Mouse (Mus musculus): Measurements from ENCODE around the gene 2210408I21Rik. TPM values are rescaled to one million over a fixed set of nuclear protein-coding genes. Genes with fewer than 3 reads are reported as not detected.

The 2210408I21Rik gene
- polyA plus RNA-seq, 1 experiment from 2014 or later = 5.5 TPM

- Histone ChIP-seq H3K9ac (no peak overlapping the region), H3K27me3 (replicated peaks) (no peaks in the 10 kb centered on the region), H3K36me3 (no peaks in the 10 kb centered on the region), H3K9me3 (no peaks in the 10 kb centered on the region), H3K4me1 (no peaks in the 10 kb centered on the region), H3K4me2 (no peak overlapping the region), H3K27ac (replicated peaks) (no peak overlapping the region), H3K4me3 (no peak overlapping the region)
- 78% methylated on average over 7 of the region's 7 CpGs for WGBS
- no peak for ATAC-seq (ENCODE audit: extremely low read depth, insufficient number of reproducible peaks, low FRiP score, low TSS enrichment)
Observed at GRCm38 (mm10) chr13:77397646-77398045, 262.3 kb downstream of the 2210408I21Rik start.

GRCm38 (mm10) chr13:77398477-77398876 lies 263.1 kb downstream of the 2210408I21Rik start:
- no peak overlapping the region for H3K4me3 ChIP-seq
- no peaks in the 10 kb centered on the region for H3K27me3 ChIP-seq (replicated peaks)
- H3K9ac ChIP-seq = no peak overlapping the region
- H3K4me1 ChIP-seq = no peaks in the 10 kb centered on the region
- WGBS = 88% methylated on average over 3 of the region's 3 CpGs
- no peak overlapping the region for H3K4me2 ChIP-seq
- H3K27ac ChIP-seq (replicated peaks) = no peak overlapping the region
- H3K9me3 ChIP-seq = no peaks in the 10 kb centered on the region
- no peaks in the 10 kb centered on the region for H3K36me3 ChIP-seq
- no peak for ATAC-seq (ENCODE audit: extremely low read depth, insufficient number of reproducible peaks, low FRiP score, low TSS enrichment)

DNA sequence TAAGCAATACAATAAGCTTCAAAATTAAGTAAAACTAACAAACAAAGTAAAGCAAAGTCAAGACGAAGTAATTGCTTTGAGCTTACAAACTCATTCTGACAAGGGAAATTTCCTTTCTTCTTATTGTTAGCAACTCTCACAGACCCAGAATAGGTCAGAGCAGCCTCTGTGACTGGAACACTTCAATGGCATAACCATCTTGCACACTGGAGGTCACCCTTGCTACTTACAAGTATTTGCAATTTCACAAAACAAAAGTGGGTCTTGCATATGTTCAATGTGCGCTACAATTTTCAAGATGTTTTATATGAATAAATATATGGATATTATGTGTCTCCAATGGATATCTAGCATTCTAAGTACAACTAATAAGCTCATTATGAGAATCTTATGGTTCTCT lies 265.4 kb downstream of the 2210408I21Rik start:
- no peaks in the 10 kb centered on the region for H3K36me3 ChIP-seq
- H3K27ac ChIP-seq (replicated peaks) = no peak overlapping the region
- no peaks in the 10 kb centered on the region for H3K9me3 ChIP-seq
- H3K4me1 ChIP-seq = no peaks in the 10 kb centered on the region
- H3K4me2 ChIP-seq = no peak overlapping the region
- no peaks in the 10 kb centered on the region for H3K27me3 ChIP-seq (replicated peaks)
- 77% methylated on average over 2 of the region's 2 CpGs for WGBS
- no peak for ATAC-seq (ENCODE audit: extremely low read depth, insufficient number of reproducible peaks, low FRiP score, low TSS enrichment)
- H3K9ac ChIP-seq = no peak overlapping the region
- H3K4me3 ChIP-seq = no peak overlapping the region

- Histone ChIP-seq H3K9ac (no peak overlapping the region), H3K27me3 (replicated peaks) (no peaks in the 10 kb centered on the region), H3K4me3 (no peak overlapping the region), H3K27ac (replicated peaks) (no peak overlapping the region), H3K9me3 (no peaks in the 10 kb centered on the region), H3K4me2 (no peak overlapping the region), H3K4me1 (no peaks in the 10 kb centered on the region), H3K36me3 (no peaks in the 10 kb centered on the region)
- ATAC-seq (ENCODE audit: extremely low read depth, insufficient number of reproducible peaks, low FRiP score, low TSS enrichment) = no peak
- 68% methylated on average over 3 of the region's 3 CpGs for WGBS
Observed at GRCm38 (mm10) chr13:77408530-77408929, 273.2 kb downstream of the 2210408I21Rik start.

DNA sequence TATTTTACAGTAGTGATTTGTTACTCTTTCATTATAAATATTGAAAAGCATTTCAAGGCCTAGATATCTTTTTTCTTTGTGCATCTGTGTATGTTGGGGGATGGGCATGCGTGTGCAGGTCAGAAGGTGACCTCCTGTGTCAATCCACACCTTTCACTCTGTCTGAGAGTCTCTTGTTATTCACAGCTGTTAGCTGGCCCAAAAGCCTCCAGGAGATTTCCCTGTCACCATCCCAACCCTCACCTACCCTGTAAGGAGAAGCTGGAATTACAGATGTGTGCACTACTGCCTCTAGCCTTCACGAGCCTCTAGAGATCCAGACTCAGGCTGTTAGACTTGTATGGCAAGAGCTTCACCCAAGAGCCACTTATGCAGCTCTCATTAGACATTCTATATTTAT lies 274.5 kb downstream of the 2210408I21Rik start:
- H3K27me3 ChIP-seq (replicated peaks) = no peaks in the 10 kb centered on the region
- no peak overlapping the region for H3K4me3 ChIP-seq
- H3K4me2 ChIP-seq = no peak overlapping the region
- no peaks in the 10 kb centered on the region for H3K4me1 ChIP-seq
- no peak for ATAC-seq (ENCODE audit: extremely low read depth, insufficient number of reproducible peaks, low FRiP score, low TSS enrichment)
- no peaks in the 10 kb centered on the region for H3K9me3 ChIP-seq
- no peak overlapping the region for H3K9ac ChIP-seq
- no peaks in the 10 kb centered on the region for H3K36me3 ChIP-seq
- 42% methylated on average over 2 of the region's 2 CpGs for WGBS
- H3K27ac ChIP-seq (replicated peaks) = no peak overlapping the region

GRCm38 (mm10) chr13:77412829-77413228 lies 277.5 kb downstream of the 2210408I21Rik start:
- 76% methylated on average over 2 of the region's 2 CpGs for WGBS
- no peak overlapping the region for H3K27ac ChIP-seq (replicated peaks)
- no peaks in the 10 kb centered on the region for H3K27me3 ChIP-seq (replicated peaks)
- ATAC-seq (ENCODE audit: extremely low read depth, insufficient number of reproducible peaks, low FRiP score, low TSS enrichment) = no peak
- no peaks in the 10 kb centered on the region for H3K4me1 ChIP-seq
- no peak overlapping the region for H3K4me3 ChIP-seq
- no peaks in the 10 kb centered on the region for H3K36me3 ChIP-seq
- no peaks in the 10 kb centered on the region for H3K9me3 ChIP-seq
- no peak overlapping the region for H3K4me2 ChIP-seq
- H3K9ac ChIP-seq = no peak overlapping the region

DNA sequence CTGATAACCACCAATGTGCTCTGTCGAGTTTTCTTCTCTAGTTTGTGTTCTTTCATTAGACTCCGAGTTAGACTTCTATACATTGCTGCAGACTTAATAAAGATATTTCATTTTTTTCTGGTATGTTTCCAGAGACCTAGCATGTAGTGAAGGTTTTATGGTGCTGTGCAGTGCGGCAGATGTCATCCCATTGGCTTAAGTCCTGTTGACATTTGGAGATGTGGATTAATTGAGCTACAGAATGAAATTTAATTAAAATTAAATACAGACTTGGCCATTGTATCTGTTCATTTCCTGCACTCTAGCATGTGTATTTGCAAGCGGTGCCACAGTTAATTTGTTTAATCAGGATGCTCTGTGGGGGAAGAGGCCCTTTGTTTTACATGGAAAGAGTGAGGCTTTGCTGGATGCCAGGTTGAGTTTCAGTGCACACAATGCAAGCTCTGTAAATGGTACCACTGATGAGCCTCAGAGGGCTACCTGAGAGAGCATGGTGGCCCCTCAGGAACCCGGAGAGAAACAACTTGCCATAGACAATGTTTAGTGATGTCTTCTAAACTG lies 314.7 kb downstream of the 2210408I21Rik start:
- Histone ChIP-seq H3K9me3 (peaks cover 6% of the 10 kb centered on the region; the same call in 1 of the 2 replicates), H3K27ac (replicated peaks) (no peak overlapping the region), H3K9ac (no peak overlapping the region), H3K27me3 (replicated peaks) (no peaks in the 10 kb centered on the region), H3K4me2 (no peak overlapping the region), H3K4me1 (no peaks in the 10 kb centered on the region), H3K36me3 (no peaks in the 10 kb centered on the region), H3K4me3 (no peak overlapping the region)
- no peak for ATAC-seq (ENCODE audit: extremely low read depth, insufficient number of reproducible peaks, low FRiP score, low TSS enrichment)
- WGBS = 75% methylated on average over 5 of the region's 5 CpGs

DNA sequence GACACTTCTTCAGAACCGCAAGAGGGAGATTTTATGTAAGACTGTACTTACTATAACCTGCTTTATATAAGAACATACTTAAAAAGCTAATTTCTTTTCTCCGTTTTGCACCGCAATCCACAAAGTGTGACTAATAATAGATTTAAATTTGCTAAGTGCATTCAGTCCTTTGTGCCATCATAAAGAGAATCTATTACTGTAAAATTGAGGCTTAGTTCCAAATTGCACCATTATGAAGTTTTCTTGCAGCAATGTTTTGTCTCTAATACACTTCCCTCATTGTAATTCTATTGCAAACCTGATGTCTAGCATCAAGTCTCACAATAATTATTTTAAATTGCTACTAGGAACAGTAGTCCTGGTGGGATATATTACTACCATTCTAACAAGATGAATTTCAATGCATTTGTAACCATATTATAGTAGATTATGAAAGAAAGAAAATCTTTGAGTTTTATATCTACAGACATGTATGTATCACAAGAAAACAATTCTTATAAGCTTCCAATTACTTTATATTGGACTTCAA lies 334.8 kb downstream of the 2210408I21Rik start:
- no peak overlapping the region for H3K9ac ChIP-seq
- ATAC-seq (ENCODE audit: extremely low read depth, insufficient number of reproducible peaks, low FRiP score, low TSS enrichment) = no peak

GRCm38 (mm10) chr13:77476420-77476819 lies 341.1 kb downstream of the 2210408I21Rik start:
- Histone ChIP-seq H3K36me3 (no peaks in the 10 kb centered on the region), H3K4me2 (no peak overlapping the region), H3K9ac (no peak overlapping the region), H3K27ac (replicated peaks) (no peak overlapping the region), H3K27me3 (replicated peaks) (no peaks in the 10 kb centered on the region), H3K4me3 (no peak overlapping the region), H3K9me3 (no peaks in the 10 kb centered on the region), H3K4me1 (no peaks in the 10 kb centered on the region)
- WGBS = 75% methylated on average over 4 of the region's 4 CpGs
- no peak for ATAC-seq (ENCODE audit: extremely low read depth, insufficient number of reproducible peaks, low FRiP score, low TSS enrichment)

More for the DNA sequence above, 334.8 kb downstream of the 2210408I21Rik start:
- H3K4me2 ChIP-seq = no peak overlapping the region
- H3K4me3 ChIP-seq = no peak overlapping the region
- H3K27me3 ChIP-seq (replicated peaks) = no peaks in the 10 kb centered on the region
- WGBS = 80% methylated on average over 3 of the region's 3 CpGs
- H3K4me1 ChIP-seq = no peaks in the 10 kb centered on the region
- H3K36me3 ChIP-seq = no peaks in the 10 kb centered on the region
- H3K9me3 ChIP-seq = no peaks in the 10 kb centered on the region
- no peak overlapping the region for H3K27ac ChIP-seq (replicated peaks)

DNA sequence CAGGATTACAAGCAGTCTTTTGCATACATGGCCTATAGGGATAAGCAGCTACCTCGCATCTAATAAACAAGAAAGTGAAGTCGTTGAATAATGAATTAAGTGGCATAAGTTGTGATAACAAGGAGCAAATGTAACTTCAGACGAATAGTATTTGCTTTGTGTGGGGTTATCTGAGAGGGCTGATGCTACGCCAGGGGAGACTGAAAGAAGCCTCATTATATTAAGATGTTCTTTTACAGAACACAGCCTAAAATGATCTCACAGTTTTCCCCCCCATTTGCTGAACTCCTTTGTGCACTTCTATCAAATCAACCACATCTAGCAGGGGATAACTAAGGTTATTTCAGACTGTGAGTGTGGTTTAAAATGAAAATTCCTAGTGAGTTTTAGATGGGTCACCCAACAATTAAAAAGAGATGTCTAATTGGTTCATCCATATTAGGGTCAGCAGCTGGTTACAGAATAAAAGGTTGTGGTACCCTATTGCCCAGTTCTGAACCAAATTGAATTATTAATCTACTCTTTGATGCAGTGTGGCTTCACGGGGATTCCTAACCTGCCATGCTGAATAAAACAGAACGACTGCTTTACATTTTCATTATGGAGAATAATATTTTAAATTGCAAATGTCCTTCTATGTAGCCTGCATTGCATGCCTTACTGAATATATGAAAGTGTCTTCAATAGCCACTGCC lies 343.2 kb downstream of the 2210408I21Rik start:
- Histone ChIP-seq H3K27me3 (replicated peaks) (no peaks in the 10 kb centered on the region), H3K9me3 (no peaks in the 10 kb centered on the region), H3K36me3 (no peaks in the 10 kb centered on the region), H3K4me1 (no peaks in the 10 kb centered on the region), H3K9ac (no peak overlapping the region), H3K4me2 (no peak overlapping the region), H3K4me3 (no peak overlapping the region), H3K27ac (replicated peaks) (no peak overlapping the region)
- ATAC-seq (ENCODE audit: extremely low read depth, insufficient number of reproducible peaks, low FRiP score, low TSS enrichment) = no peak
- WGBS = 59% methylated on average over 6 of the region's 6 CpGs

DNA sequence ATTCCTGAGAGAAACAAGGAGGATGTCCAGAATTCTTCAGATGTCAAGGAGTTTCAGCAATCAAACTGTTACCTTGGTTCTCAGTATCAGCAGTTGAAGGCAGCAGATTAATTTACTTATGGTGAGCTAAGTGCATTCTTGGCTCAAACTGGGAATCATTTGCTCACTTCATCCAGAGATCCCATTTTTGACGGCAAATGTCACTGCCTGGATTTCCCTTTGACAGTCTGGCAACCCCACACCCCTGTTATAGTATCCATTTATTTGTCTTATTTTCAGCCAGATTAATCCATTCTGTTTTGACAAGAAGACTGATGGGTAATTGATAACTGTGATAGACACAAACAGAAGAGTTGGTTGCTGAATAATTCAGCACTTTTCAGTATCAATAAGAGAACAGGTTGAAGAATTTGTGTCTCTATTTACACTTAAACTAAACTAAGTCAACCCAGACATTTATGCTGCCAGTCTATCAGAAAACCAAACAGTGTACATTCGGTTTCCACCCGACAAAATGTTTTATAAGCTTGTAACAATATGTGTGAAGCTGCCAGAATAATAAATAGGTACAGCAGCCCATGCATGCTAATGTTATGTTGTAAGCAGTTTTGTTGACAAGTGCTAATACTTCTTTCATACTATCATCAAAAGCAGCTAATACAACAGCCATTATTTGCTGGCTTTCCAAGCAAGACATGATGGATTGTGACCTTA lies 354.8 kb downstream of the 2210408I21Rik start:
- Histone ChIP-seq H3K9ac (no peak overlapping the region), H3K27me3 (replicated peaks) (no peaks in the 10 kb centered on the region), H3K27ac (replicated peaks) (no peak overlapping the region), H3K36me3 (no peaks in the 10 kb centered on the region), H3K4me3 (no peak overlapping the region), H3K9me3 (no peaks in the 10 kb centered on the region), H3K4me1 (no peaks in the 10 kb centered on the region), H3K4me2 (no peak overlapping the region)
- ATAC-seq (ENCODE audit: extremely low read depth, insufficient number of reproducible peaks, low FRiP score, low TSS enrichment) = no peak
- whole genome bisulfite sequencing = 57% methylated on average over 3 of the region's 3 CpGs

Data from heart, embryonic 13.5 days (tissue).